Mouse (Mus musculus) midbrain, embryonic 10.5 days (tissue): Measurements from ENCODE around the gene Lemd1. TPM values are rescaled to one million over a fixed set of nuclear protein-coding genes. Genes with fewer than 3 reads are reported as not detected.
A peak's percentile ranks its signal among the peaks of the same experiment; 100 is the strongest.

Experiments used
- DNase-seq: peaks from one replicate; pipeline ENCODE4 v3.0.0-alpha.2; 2017; ENCODE audit warnings: low spot score
- H3K27ac ChIP-seq: fragments of 300-500 bp; sonication (generic); replicated peaks from 2 replicates; pipeline ENCODE4 v1.5.1; 2016; ENCODE audit warnings: mild to moderate bottlenecking
- H3K27me3 ChIP-seq: fragments of 300-500 bp; sonication (generic); 2 replicates; pipeline ENCODE4 v1.6.1; 2016; ENCODE audit warnings: low read depth, mild to moderate bottlenecking; ENCODE audit not compliant: poor library complexity, severe bottlenecking
- H3K36me3 ChIP-seq: fragments of 300-500 bp; sonication (generic); 2 replicates; pipeline ENCODE4 v1.6.1; 2016; ENCODE audit warnings: mild to moderate bottlenecking, moderate library complexity
- H3K4me1 ChIP-seq: fragments of 300-500 bp; sonication (generic); 2 replicates; pipeline ENCODE4 v1.6.1; 2016
- H3K4me3 ChIP-seq: fragments of 300-500 bp; sonication (generic); 2 replicates; pipeline ENCODE4 v1.5.1; 2016; ENCODE audit warnings: mild to moderate bottlenecking, moderate library complexity
- H3K9me3 ChIP-seq: fragments of 300-500 bp; sonication (generic); replicated peaks from 2 replicates; pipeline ENCODE4 v1.6.1; 2016; ENCODE audit warnings: mild to moderate bottlenecking
- WGBS: fragments of 180-500 bp; shearing (Covaris S2); methylation state at CpG from one replicate; pipeline ENCODE4 v1.1.7; 2016; 5-methylcytosine and 5-hydroxymethylcytosine counted together
- microRNA counts: library from miRNA; unstranded; fragments of <30 nt; microRNA quantifications from one replicate; lab custom pipeline; 2017
- microRNA-seq: library from miRNA; unstranded; fragments of <30 nt; microRNA quantifications from one replicate; pipeline ENCODE4, GENCODE M21; 2017
- polyA plus RNA-seq: library from polyadenylated mRNA; unstranded; fragments of >200 nt; fragmentation: Nextera tagmentation; extraction: Ambion mirVana; gene quantifications from 2 replicates; pipeline ENCODE4 v1.2.1, GENCODE M21; 2016

Lemd1 gene
- polyA plus RNA-seq, 1 experiment from 2014 or later, result 6.2 TPM

DNA sequence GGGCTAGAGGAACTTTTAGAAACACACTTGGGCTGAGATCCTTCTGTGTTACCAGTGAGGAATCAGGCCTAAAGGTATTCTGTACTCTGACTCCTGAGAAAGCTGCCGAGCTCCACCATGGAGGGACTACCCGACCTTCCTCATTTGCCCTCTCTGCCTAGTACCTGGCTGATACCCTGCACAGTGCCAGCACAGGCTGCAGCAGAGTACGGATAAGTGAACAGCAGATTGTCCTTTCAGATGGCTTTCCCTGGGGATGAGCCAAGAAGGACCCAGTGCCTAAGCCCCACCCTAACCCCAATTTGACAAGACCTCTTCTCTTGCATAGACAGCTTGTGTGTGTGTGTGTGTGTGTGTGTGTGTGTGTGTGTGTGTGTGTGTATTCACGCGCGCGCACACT, 117.4 kb downstream of the Lemd1 start:
- WGBS, result 92% methylated on average over 7 of the region's 7 CpGs
- peaks cover 62% of the 10 kb centered on the region for H3K4me1 ChIP-seq
- H3K36me3 ChIP-seq, result no peaks in the 10 kb centered on the region

More for the DNA sequence above, 117.4 kb downstream of the Lemd1 start:
- Histone ChIP-seq H3K27ac (no peak overlapping the region), H3K9me3 (no peaks in the 10 kb centered on the region), H3K27me3 (peaks cover 20% of the 10 kb centered on the region; the same call in 1 of the 2 replicates), H3K4me3 (no peak overlapping the region)
- DNase-seq, result no peak

MicroRNAs encoded within 50 kb of the gene (microRNA counts, 519-probe panel; counts per million panel counts)
- microRNA mmu-miR-135b (lab: Ali Mortazavi, UCI), result 7,451 counts per million, percentile 75 among the panel's probes with 10 or more counts

Small RNAs within 50 kb of the gene (microRNA-seq; reads per million reads assigned to microRNA genes)
- gene Mir135b, result 4,714 reads per million, percentile 90 among the genes with 10 or more reads in this experiment

Other genes with a start within 250 kb of the Lemd1 start
- 18.6 and 22.3 TPM in 2 replicates for gene Slc45a3, start 228.5 kb upstream of the Lemd1 start, polyA plus RNA-seq
- 12.5 and 13.3 TPM in 2 replicates for gene Elk4, start 183.8 kb upstream of the Lemd1 start, polyA plus RNA-seq
- 8.1 and 12.1 TPM in 2 replicates for gene Mfsd4a, start 123.4 kb upstream of the Lemd1 start, polyA plus RNA-seq
- gene Cdk18, start 51.7 kb upstream of the Lemd1 start, polyA plus RNA-seq, result 0.68 and 0.72 TPM in 2 replicates
- gene AC124108.1, start within 50 bp of the Lemd1 start, polyA plus RNA-seq, result 2.3 and 4.0 TPM in 2 replicates
- gene Gm10188, start 38.3 kb downstream of the Lemd1 start, polyA plus RNA-seq, result 0.23 and 0.46 TPM in 2 replicates
- gene Klhdc8a, start 107.2 kb downstream of the Lemd1 start, polyA plus RNA-seq, result 1.4 and 2.8 TPM in 2 replicates
- 87.1 and 101 TPM in 2 replicates for gene Nuak2, start 124.7 kb downstream of the Lemd1 start, polyA plus RNA-seq
- gene Tmcc2, start 199.8 kb downstream of the Lemd1 start, polyA plus RNA-seq, result 9.6 and 13.3 TPM in 2 replicates
- gene Dstyk, start 226.1 kb downstream of the Lemd1 start, polyA plus RNA-seq, result 11.8 and 13.9 TPM in 2 replicates